Mouse (Mus musculus): ENCODE measurements around the gene Gm45062.
"Not testable (repeated sequence)": the region's sequence is repeated elsewhere in the genome, so short reads cannot be mapped to it uniquely, and the experiment has no call there.

The Gm45062 gene

DNA sequence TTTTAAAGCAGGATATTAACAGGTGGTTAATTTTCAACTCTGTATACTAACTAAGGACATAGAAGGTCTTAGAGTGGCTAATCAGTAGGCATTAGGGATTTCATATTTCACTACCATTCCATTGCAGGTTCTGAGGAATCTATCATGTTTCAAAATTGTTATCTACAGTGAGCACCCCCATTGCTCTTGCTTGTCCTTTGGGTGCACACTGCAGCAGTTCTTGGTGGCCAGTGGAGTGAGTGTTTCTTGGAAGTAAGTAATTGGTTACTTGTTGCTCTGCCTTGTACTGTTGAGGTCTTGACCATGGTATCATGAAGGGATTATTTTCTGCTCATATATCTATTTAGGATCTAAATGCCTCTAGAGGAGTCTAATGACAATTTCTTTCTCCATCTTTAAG, 57.0 kb downstream of the Gm45062 start:
- DNase-seq (ENCODE audit: low read depth), result no peak

DNA sequence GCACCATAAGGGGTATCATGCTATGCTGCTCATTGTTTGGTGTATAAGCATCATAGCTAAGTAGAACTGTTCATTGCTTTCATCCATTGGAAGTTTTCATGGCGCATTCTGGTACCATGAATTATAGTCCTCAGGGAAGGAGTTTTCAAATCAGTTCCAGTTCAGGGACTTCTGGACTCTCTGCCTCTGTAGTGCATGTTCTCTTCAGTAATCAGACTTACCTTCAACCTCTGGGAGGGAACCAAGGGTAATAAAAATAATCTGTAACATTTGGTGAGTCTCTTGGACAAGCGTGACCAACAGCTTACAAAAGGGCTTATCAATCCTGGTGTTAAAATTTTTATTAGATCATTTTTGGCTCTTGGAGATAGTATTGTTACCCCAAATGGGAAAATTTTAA, 60.3 kb downstream of the Gm45062 start:
- DNase-seq (ENCODE audit: low read depth), result no peak

DNA sequence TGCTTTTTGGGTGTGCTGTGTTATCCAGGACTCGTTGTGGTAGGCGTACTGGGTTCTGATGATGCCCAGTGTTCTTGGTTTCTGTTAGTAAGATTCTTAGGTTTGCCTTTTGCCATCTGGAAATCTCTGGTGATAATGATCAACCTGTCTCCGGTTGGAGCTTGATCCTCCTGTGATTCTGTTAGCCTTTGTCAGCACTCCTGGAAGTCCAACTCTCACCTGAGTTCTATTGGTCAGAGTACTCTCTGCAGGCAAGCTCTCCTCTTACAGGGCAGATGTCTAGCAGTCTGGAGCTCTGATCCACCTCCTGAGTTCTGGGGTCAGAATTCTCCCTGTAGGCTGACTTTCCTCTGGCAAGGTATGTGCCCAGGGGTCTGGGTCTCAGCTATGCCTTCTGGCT, 72.2 kb downstream of the Gm45062 start:
- not testable (repeated sequence) for DNase-seq (ENCODE audit: low read depth)

DNA sequence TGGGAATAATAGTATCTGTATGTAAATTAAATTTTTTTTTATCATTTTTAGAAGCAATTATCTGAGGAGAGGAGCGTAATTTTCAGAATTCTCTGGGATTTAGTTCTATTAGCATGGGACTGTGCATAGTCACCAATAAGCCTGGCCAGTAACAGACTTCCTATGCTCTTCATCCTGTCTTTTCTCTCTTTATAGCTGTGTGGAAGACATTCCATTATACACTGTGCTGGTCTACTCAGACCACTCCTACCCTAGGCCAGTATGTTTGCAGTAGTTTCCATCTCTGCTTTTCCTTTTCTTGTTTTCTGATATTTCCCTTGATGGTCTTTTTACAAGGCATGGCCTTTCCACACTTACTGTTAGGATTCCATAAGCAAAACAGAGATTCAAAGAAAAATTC, 74.1 kb downstream of the Gm45062 start:
- DNase-seq (ENCODE audit: low read depth), result no peak

DNA sequence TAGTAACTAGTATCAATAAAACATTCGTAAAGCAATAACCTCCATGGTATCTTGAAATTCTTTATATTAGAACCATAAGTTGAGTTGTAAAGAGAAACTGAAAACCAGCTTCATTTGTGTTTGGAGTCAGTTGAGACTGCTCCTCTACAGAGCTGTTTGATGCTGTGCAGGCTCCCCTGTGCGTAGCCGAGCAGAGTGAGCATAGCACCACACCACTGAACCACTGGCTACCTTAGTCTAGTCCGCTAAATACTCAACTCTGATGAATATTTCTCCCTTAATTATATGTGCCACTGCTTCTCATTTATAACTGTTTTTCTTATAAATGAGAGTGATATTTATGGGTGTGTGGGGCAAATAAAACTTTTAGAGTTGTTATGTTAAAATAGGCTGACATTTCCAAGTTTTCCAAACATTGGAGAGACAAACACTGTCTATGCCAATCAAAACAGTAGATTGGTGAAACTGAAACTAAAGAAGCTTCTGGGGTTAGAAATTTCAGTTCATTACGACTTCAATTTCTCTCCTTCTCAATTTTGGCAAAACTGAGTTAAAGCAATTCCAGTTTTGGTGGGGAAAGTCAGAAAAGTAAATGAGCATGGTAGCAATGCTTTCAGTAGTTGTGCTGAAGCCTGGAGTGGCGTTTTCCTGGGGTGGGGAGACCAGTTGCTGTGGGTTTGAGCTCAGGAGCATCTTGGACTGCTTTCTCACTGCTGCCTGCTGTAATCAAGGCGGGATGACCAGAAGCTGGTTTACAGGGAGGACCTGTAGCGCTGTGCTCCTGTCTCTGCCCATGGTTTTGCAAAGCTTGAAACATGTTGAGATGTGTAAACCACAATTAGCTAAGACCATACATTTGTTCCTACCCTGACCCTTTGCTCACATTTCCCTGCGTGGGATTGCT, 77.5 kb downstream of the Gm45062 start:
- DNase-seq (ENCODE audit: low read depth), result no peak

DNA sequence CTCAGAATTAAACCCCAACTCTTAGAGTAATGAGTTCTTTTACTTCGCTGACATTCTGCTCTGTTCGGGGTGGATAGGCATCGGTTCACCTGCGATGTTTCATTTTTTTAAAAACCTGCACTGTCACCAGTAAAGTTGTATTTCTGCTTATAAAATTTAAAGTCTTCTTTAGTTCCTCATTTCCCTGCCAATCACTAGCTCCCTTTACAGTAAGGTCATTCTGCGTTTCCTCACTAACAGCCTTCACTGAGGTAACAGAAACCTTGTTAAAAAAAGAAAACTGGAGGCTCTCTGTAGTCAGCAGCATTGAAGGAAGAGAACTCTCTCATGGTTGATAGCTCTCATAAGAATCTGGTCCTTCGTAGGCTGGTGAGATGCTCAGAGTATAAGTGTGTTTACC, 80.2 kb downstream of the Gm45062 start:
- no peak for DNase-seq (ENCODE audit: low read depth)

DNA sequence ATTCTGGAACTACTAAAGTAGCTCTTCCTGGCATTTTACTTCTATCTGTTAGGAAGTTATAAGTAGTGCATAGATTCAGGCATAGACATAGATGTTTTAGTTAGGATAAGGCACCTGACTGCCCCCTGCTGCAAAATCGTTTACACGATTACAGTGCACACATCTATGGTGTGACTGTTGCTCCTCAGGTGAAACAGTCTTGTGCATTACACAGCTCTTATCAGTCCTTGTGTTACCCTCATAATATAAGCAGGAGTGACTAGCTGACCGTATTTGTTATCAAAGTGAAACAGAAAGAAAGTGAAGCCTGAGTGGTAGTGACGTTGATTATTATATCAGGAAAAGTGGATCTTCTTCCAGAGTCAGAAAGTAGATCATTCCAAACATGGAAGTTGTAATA, 84.0 kb downstream of the Gm45062 start:
- no peak for DNase-seq (ENCODE audit: low read depth)

DNA sequence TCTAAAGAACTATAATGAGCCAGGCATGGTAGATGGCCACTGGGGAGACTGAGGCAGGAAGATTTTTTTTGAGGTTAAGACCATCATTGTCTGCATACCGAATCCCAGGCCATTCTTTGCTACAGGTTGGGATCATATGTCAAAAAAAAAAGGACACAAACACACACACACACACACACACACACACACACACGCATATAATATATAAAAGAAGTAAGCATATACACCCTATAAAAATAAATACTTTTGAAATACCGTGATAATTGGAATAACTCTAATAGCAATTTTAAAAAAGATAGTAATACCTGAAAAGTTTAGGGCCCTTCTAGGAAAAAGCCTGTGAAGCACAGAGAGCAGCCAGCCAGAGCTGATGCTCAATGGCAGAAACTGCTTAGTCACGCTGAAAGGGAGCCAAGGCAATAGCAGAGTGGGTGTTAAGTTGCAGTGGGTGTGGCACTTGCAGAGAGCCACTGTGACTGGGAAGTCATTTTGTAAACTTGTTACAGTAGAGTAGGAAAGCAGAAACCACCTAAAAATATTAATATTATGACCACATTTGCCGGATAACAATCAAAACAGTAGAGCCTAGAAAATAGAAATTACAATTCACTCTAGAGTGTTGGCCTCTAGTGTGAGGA, 86.1 kb downstream of the Gm45062 start:
- DNase-seq (ENCODE audit: low read depth), result peak; percentile 33

DNA sequence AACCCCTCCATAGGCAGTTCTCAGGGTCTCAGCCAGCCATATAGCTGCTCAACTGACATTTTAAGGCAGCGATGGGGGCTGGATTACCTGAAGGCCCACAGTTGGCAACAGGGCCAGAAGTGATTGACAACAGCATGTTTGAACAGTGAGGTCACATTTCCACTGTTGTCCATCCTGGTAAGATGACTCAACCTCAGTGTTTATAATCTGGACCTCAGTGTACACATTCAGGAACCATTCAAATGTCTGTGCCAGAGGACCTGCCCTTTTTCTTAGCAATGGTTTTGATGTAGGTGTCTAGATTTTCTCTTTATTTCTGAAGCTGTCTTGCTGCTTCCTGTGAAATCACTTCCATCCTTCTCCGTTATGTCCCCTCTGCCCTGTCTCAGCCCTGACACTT, 87.9 kb downstream of the Gm45062 start:
- no peak for DNase-seq (ENCODE audit: low read depth)

DNA sequence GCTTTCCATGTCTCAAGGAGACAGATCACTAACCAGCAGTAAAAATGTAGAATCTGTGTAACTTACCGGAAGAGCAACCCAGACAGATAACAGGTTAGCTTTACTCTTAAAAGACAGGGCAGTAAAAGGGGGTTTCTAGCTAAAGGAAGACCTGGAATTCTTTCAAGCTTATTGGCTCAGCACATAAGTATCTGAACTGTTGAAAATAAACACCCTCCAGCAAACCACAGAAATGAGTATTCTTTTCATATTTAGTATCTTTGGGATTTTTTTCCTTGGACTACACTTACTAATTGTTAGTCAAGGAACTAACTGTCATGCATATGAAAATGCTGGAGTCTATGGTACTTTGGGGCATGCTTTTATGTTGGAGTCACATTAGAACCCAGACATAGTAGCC, 89.1 kb downstream of the Gm45062 start:
- DNase-seq (ENCODE audit: low read depth), result no peak

DNA sequence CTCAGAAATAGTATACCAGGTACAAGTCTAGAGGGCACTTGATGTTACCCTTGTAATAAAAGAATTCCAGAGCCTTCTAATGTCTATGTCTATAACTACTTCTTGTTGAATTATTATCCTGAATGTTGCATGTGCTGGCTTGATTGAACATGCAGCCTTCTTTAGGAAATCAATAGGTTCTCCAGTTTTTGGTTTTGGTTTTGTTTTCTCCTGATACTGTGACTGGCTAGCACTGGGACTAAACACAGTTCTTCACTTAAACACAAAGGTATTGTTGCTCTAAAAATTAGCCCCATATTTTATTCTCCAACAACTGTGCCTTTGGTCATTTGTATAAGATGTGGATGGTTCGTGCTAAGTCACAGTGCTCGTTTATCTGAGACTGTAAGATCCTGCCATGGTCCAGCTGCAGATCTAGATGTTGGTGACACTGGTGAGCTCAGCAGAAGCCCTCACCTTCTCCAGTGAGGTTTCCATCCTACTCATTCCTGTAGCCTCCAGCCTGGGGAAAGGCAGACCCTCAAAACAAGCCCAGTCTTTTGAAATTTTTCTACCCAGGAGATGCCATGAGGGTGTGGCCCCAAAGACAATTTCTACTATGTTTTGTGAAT, 89.9 kb downstream of the Gm45062 start:
- no peak for DNase-seq (ENCODE audit: low read depth)

DNA sequence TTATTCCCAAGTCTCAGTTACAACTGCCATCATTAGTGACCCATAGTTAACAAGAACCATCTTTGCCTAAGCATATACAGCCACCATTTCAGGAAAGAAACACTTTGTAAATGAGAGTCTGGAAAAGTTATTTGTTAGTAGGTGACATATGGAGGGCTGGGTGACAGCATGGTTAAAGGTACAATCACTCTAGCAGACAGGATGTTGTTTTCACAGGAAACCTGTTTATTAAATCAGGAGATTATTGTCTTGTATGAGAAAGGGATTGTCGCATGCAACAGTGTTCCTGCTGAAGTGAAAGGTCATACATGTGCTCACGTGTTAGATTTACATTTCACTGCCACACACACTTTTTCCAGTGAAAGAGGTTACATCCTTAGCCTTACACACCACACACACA, 92.3 kb downstream of the Gm45062 start:
- DNase-seq (ENCODE audit: low read depth), result no peak

DNA sequence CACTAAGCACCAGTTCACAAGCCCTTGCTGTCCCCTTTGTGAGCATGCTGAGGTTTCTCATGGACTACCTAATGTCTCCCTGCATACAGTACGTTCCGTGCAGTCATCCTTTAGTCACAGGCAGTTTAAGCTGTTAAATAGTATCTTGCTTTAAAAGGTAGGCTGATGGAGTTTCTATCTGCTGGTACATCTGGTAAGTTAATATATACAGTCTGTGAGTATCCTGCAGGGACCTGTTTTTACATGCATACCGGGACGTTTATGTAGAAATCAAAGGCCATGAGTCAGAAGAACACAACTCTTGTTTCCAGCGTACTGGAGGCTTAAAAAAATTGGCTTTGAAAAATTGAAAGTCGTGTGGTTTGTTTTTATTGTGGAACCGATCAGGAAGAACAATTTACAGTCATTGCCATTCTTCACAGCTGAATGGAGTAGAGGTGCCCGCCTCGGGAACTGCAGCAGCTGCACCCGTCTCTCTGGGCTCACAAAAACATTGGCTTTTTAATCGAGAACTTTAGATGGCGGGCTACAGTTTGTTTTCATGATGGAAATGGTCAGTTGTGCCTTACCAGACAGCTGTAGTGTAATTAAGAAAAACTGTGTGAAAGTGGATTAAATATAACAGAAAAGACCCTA, 93.4 kb downstream of the Gm45062 start:
- no peak for DNase-seq (ENCODE audit: low read depth)

DNA sequence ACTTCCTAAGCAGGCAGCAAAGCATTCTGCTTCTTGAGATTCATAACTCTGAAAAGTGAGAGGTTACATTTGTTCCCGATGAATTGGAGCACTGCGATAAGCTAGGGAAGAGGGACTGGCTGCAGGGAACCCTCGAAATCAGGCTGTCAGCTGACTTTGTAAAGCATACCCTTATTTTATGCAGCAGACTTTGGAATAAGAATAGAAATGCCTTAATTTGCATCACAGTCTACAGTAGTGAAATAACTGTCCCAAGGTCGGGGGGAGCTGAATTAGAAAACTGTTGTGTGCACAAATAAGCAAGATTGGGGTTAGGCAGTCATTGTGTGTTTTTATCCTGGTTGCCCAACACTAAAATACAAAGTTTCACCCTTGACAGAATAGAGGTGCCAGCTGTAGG, 94.2 kb downstream of the Gm45062 start:
- DNase-seq (ENCODE audit: low read depth), result no peak

DNA sequence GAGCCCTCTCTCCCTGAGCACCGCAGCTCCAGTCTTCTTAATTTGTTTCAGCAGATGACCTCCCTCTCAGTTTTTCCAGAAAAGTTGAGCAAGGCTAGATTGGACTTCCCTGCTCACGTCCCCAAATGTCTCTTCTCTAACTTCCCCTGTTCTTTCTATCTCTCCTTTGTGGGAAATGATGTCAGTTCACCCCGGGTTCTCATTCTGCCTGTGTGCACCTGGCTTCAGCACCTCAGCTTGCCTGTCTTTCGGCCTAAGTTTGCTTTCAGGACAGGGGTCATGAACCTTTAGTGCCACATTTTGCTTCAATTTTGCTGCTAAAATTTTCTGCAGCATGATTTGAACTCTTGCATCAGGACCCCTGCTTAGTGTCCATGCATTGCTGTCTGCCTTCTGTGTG, 95.6 kb downstream of the Gm45062 start:
- no peak for DNase-seq (ENCODE audit: low read depth)

DNA sequence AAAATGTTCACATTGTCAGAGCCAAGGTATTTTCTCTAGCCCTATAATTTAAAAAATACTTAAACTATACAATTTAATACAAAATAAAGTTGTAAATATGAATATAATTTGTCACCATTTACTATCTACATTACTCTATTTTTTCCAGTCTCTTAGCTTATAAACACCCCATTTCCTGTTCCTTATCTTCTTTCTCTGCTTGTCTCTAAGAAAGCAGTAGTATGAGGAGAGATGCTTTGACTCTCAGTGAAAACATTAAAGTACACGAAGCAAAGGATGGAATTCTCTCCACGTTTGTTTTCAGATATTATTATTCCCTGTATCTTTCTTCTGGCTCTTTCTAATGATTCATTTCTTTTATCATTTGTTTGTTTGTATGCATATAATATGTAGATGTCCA, 99.0 kb downstream of the Gm45062 start:
- no peak for DNase-seq (ENCODE audit: low read depth)

DNA sequence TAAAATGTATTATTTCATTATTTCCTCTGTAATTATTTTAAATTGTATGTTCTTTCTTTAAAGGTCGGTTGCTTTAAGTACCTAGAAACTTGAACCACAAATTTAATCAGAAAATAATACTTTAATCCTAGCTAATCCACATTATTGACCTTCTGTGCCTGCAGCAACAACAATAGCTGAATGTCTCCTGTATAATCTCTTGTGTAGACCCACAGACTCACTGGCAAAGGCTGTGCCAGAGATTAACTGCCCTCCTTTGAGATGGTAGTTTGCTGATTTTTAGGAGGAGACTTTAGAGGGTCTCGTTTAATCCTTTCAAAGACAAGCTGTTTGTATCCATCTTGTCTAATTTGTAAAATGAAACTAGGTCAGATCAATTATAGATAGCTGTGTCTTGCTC, 99.5 kb downstream of the Gm45062 start:
- DNase-seq (ENCODE audit: low read depth), result no peak

DNA sequence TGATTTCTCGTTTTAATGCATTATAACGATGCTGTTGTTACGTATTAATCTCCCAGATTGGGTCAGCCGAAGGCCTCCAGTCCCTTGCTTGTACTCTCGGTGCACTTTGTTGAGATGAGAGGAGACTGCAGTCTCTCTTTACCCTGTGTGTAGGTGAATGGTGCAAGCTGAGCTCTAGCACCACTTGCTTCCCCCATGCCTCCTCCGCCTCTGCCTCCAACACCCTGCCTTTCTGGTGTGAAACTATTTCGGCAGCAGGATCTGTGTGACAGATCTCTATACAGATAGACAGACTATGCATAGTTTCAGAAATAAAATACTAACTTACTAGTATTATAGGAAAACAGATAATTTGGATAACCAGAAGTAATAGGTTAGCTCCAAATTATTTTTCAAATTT, 101.6 kb downstream of the Gm45062 start:
- DNase-seq (ENCODE audit: low read depth), result no peak

DNA sequence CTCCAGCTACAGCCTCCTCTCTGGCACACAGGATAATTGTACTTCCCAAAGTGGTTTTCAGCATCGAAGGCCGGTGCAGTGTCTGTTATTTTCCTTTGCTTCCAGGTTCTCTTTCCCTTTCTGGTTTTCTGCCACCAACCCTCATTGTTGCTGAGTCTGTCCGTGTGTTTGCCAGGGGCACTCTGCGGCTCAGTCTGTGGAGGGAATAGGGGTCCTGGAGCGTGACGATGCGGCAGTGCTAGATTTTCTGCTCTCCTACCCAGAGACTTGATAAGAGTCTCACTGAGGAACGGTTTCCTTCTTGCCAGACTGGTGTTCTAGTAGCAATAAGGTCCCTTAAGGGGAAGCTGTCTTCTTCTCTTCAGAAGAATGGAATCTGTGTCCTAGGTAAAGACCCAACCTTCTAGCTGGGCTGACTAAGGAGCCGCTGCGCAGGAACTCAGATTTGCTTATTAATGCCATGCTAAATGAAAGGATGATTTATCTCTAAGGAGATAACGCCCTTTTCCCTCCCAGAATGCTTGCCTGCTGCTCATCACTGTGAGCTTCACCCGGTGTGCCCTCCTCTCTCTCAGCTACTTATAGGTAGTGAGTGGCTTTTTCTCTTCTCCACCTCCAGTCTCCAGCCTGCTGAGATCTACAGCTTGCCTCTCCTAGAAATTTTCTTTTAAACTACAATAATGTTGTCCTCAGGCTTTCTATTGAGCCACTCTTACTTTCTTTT, 104.9 kb downstream of the Gm45062 start:
- no peak for DNase-seq (ENCODE audit: low read depth)

DNA sequence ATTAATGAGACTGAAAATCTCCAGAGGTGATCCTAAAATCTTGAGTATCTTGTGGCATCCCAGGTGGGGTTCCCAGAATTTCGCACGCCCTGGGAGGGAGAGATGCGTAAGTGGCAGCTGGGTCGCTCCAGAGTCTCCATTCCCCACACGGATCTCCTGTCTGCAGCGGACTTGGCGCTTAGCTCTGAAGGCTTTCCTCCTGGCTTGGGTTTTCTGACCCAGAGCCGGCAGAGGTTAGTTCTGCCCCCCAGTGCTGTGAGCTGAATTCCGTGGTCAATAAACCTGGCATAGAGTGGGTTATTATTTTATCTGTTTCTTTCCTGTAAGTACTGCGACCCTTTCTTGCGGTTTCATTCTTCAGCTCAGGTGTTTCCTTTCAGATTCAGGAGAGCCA, 105.5 kb downstream of the Gm45062 start:
- no peak for DNase-seq (ENCODE audit: low read depth)

DNA sequence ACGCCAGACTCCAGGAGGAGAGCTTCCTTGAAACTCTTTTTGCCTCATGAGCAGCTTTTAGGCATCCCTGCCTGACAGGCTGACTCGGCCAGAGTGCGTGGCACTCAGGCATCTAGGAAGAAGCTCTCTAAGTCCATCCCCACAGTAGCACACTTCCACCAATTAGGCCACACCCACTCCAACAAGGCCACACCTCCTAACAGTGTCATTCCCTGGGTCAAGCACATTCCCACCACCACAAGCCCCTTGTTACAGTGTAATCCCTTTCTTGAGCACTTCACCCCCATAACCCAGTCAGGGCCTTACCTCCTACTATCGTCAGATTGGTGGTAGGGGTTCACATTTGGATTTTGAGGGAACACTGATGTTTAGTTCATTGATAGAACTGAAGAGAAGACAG, 108.4 kb downstream of the Gm45062 start:
- DNase-seq (ENCODE audit: low read depth), result no peak

DNA sequence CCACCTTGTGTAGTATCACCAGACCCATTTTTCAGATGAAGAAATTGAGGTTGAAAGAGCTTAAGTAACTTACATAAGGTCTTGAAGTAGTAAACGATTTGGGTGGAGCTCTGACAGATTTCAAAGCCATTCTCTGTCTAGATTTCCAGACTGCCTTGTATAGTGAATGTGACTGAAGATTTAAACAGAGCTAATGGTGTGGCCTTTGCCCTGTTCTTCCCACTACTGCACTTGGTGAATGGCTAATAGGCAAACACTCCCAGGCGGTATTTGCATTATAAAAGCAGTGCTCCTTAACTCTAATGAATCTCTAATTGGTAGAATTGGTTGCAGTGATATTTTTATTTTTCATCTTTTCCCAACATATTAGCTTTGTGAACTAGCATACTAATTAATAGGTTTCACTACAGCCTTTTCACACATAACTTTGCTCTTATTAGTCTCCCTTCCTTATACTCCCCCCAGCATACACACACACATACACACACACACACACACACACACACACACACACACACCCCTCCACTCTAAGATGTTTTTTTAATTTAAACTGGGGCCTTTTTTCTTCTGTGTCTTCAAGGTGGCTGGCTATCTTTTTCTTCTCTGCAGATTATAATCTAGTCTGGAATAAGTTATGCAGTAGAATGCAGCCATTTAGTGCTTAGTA, 109.1 kb downstream of the Gm45062 start:
- no peak for DNase-seq (ENCODE audit: low read depth)
